Mouse (Mus musculus) forebrain, embryonic 15.5 days (tissue): Measurements from ENCODE around the gene Ppcdc. TPM values are rescaled to one million over a fixed set of nuclear protein-coding genes. Genes with fewer than 3 reads are reported as not detected.
"Not testable (repeated sequence)": the region's sequence is repeated elsewhere in the genome, so short reads cannot be mapped to it uniquely, and the experiment has no call there.

ENCODE experiments used
- ATAC-seq: fragments of 200-750 bp; cut with Nextera tagmentation; replicated peaks from 2 replicates; pipeline ENCODE4 v1.8.0; 2017; ENCODE audit warnings: mild to moderate bottlenecking, moderate TSS enrichment, moderate library complexity
- H3K27ac ChIP-seq: fragments of 300-500 bp; sonication (generic); replicated peaks from 2 replicates; pipeline ENCODE4 v1.5.1; 2015; ENCODE audit warnings: mild to moderate bottlenecking, inconsistent platforms
- H3K27me3 ChIP-seq: fragments of 300-500 bp; sonication (generic); 2 replicates; pipeline ENCODE4 v1.6.1; 2015; ENCODE audit warnings: inconsistent platforms
- H3K36me3 ChIP-seq: fragments of 300-500 bp; sonication (generic); 2 replicates; pipeline ENCODE4 v1.6.1; 2015; ENCODE audit warnings: mild to moderate bottlenecking, inconsistent platforms
- H3K4me1 ChIP-seq: fragments of 300-500 bp; sonication (generic); 2 replicates; pipeline ENCODE4 v1.6.1; 2015; ENCODE audit warnings: inconsistent platforms
- H3K4me2 ChIP-seq: fragments of 300-500 bp; sonication (generic); replicated peaks from 2 replicates; pipeline ENCODE4 v1.6.1; 2015; ENCODE audit warnings: mild to moderate bottlenecking, inconsistent platforms
- H3K4me3 ChIP-seq: fragments of 300-500 bp; sonication (generic); 2 replicates; pipeline ENCODE4 v1.5.1; 2015; ENCODE audit warnings: mild to moderate bottlenecking, inconsistent platforms
- H3K9ac ChIP-seq: fragments of 300-500 bp; sonication (generic); replicated peaks from 2 replicates; pipeline ENCODE4 v1.6.1; 2015; ENCODE audit warnings: mild to moderate bottlenecking, inconsistent platforms
- H3K9me3 ChIP-seq: fragments of 300-500 bp; sonication (generic); 2 replicates; pipeline ENCODE4 v1.6.1; 2016; ENCODE audit warnings: inconsistent platforms
- WGBS: fragments of 180-500 bp; shearing (Covaris S2); methylation state at CpG from one replicate; pipeline ENCODE4 v1.1.7; 2015; ENCODE audit warnings: mixed read lengths; 5-methylcytosine and 5-hydroxymethylcytosine counted together
- polyA plus RNA-seq: library from polyadenylated mRNA; unstranded; fragments of >200 nt; fragmentation: Nextera tagmentation; extraction: Ambion mirVana; gene quantifications from 2 replicates; pipeline ENCODE4 v1.2.1, GENCODE M21; 2015

The Ppcdc gene
- polyA plus RNA-seq, 1 experiment from 2014 or later = 29.5 TPM

DNA sequence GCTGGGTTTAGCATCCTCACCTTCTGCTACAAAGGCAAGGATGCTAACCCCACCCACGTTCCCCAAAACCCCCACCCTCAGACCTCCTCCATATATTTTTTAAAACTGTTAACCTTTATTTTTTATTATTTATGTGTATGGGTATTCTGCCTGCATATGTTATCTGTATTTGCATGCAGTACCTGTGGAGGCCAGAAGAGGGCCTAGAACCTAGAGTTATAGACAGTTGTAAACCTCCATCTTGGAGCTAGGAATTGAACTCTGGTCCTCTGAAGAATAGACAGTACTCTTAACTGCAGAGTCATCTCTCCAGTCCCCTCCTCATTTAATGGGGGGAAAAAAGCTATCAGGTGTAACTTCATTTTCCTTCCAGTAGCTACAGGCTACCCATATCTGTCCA, 9.8 kb upstream of the Ppcdc start:
- H3K4me2 ChIP-seq = no peak overlapping the region
- H3K9me3 ChIP-seq = no peaks in the 10 kb centered on the region
- WGBS = 90% methylated on average over 1 of the region's 1 CpGs
- H3K4me3 ChIP-seq = no peak overlapping the region
- no peaks in the 10 kb centered on the region for H3K27me3 ChIP-seq
- H3K4me1 ChIP-seq = no peaks in the 10 kb centered on the region
- no peak overlapping the region for H3K27ac ChIP-seq
- peaks cover 51% of the 10 kb centered on the region for H3K36me3 ChIP-seq
- ATAC-seq = no peak
- H3K9ac ChIP-seq = no peak overlapping the region

DNA sequence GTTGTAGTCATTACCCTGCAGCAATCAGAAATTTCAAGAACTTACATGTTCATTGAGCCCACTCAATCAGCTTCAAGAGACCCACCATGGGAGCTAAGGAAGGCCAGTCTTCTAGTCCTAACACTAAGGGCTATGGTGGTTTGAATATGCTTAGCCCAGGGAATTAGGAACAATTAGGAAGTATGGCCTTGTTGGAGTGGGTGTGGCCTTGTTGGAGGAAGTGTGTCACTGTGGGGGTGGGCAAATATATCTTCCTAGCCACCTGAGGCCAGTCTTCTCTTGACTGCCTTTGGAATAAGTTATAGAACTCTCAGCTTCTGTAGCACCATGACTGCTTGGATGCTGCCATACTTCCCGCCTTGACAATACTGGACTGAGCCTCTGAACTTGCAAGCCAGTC, 696 bp upstream of the Ppcdc start:
- Histone ChIP-seq H3K4me1 (peaks cover 8% of the 10 kb centered on the region), H3K4me3 (no peak overlapping the region), H3K9me3 (no peaks in the 10 kb centered on the region), H3K9ac (no peak overlapping the region), H3K4me2 (no peak overlapping the region), H3K27me3 (no peaks in the 10 kb centered on the region), H3K27ac (no peak overlapping the region), H3K36me3 (peaks cover 43% of the 10 kb centered on the region)
- 95% methylated on average over 1 of the region's 1 CpGs for WGBS
- ATAC-seq = 0 out of 2 replicates have a peak, but pooled peaks have one; percentile 3

DNA sequence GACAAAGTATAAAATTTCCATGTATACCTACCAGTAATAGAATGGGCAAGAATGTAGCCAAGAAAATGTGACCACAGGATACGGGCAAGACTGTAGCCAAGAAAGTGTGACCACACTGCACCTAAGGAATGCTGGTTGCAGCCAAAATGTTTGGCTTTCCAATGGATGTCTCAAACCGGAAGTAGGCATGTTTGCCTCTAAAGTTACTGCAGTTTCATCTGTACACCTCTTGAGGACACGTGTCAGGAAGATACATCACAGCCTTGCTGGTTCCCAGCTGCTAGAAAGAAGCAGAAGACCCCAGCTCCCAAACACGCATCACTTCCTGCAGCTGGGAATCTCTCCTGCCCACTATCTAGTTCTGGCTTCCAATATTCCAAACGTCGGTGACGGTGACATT, 841 bp downstream of the Ppcdc start:
- no peak for ATAC-seq

DNA sequence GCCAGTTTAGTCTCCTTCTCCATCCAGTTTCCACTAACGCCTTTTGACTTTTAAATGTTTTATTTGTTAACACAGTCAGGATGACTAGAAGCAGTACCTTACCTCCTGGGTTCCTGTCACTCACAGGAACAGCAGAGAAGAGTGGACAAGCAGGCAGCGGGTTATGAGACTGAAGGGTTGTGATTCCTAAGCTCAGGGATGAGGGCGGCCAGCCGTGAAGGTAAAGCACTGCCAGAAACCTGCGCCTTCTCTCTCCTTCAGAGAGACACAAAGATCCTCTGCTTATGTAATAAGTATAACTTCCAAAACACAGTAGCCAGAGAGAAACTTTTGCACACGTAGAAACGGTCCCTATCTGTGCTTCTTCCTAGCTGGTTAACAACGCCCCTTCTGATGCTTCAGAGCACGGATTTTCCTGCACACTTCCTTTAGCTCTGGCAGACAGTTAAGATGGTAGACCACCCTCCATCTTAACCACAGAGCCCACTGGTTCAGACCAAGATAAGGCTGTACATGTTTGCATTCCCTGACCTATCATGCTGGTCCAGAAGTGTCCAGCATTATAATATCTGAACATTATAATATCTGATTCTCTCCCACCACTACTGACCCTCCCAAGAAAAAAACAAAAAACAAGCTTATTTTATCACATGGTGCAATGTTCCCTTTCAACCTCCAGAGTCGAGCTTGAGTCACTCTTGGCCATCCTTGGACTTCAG, 1.9 kb downstream of the Ppcdc start:
- Histone ChIP-seq H3K4me1 (peaks cover 14% of the 10 kb centered on the region), H3K4me2 (no peak overlapping the region), H3K9ac (no peak overlapping the region), H3K27ac (no peak overlapping the region), H3K36me3 (peaks cover 18% of the 10 kb centered on the region), H3K4me3 (no peak overlapping the region), H3K27me3 (no peaks in the 10 kb centered on the region), H3K9me3 (no peaks in the 10 kb centered on the region)
- ATAC-seq = no peak
- 83% methylated on average over 10 of the region's 10 CpGs for WGBS

More for the DNA sequence above, 841 bp downstream of the Ppcdc start:
- Histone ChIP-seq H3K27ac (no peak overlapping the region), H3K36me3 (peaks cover 28% of the 10 kb centered on the region), H3K9me3 (no peaks in the 10 kb centered on the region), H3K4me2 (peak overlapping the region; percentile 64), H3K27me3 (no peaks in the 10 kb centered on the region), H3K9ac (peak overlapping the region; percentile 62), H3K4me3 (peak overlapping the region; percentile 57), H3K4me1 (peaks cover 8% of the 10 kb centered on the region)
- WGBS = 48% methylated on average over 7 of the region's 7 CpGs

GRCm38 (mm10) chr9:57436166-57436565, 3.8 kb downstream of the Ppcdc start:
- peaks cover 20% of the 10 kb centered on the region for H3K4me1 ChIP-seq
- no peaks in the 10 kb centered on the region; the same call in 1 of the 2 replicates for H3K36me3 ChIP-seq
- 83% methylated on average over 5 of the region's 5 CpGs for WGBS
- H3K9me3 ChIP-seq = no peaks in the 10 kb centered on the region
- no peak for ATAC-seq
- no peaks in the 10 kb centered on the region for H3K27me3 ChIP-seq
- no peak overlapping the region for H3K9ac ChIP-seq
- no peak overlapping the region for H3K4me3 ChIP-seq
- no peak overlapping the region for H3K4me2 ChIP-seq
- no peak overlapping the region for H3K27ac ChIP-seq

GRCm38 (mm10) chr9:57434405-57435165, 5.3 kb downstream of the Ppcdc start:
- no peak overlapping the region for H3K27ac ChIP-seq
- no peak for ATAC-seq
- H3K9ac ChIP-seq = no peak overlapping the region
- H3K4me1 ChIP-seq = peaks cover 25% of the 10 kb centered on the region
- H3K36me3 ChIP-seq = no peaks in the 10 kb centered on the region
- H3K9me3 ChIP-seq = no peaks in the 10 kb centered on the region
- no peak overlapping the region for H3K4me3 ChIP-seq
- H3K4me2 ChIP-seq = no peak overlapping the region
- no peaks in the 10 kb centered on the region for H3K27me3 ChIP-seq
- 90% methylated on average over 11 of the region's 11 CpGs for WGBS

DNA sequence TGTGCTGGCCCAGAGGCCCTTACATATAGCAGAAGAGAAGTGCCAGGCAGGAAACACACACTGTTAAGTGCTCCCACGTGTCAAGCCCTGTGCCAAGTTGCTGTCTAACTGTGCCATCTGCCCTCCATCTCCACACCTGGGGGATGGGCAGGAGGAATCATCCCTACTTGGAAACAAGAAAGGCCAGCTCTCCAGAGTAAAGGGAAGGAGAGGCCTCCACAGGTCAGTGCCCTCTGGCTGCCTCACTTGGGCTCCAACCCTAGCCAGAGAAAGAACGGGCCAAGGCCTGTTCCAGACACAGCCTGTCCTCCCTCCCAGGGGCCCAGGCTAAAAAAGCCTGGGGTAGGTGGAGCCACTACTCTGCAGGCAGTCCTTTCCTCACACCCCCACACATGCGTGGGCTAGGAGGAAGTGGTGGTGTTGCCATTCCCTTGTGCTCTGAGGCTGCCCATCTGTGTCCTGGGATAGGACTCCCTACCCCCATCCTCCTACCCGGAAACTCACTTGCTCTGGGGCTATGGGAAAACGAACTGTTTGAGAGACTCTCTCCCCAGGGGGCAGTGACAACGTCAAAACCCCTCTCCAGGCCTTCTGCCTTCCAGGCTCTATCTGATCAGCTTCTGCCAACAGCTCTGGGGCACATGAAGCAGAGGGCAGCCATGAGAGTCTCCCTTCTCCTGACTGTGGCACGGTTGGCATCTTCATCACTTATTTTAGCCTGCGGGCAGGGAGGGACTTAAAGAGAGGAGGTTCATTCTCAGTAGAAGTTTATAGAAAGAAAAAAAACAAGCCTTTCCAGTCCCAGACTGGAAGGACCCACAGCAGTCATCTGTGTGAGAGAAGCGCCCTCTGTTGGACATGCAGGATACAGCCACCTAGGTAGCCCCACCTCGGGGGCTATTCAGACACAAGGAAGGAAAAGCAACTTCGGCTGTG, 6.6 kb downstream of the Ppcdc start:
- no peak overlapping the region for H3K4me3 ChIP-seq
- H3K9me3 ChIP-seq = no peaks in the 10 kb centered on the region
- H3K9ac ChIP-seq = no peak overlapping the region
- 22% methylated on average over 11 of the region's 11 CpGs for WGBS
- H3K27ac ChIP-seq = 0 out of 2 replicates have a peak overlapping the region, but pooled peaks have one; percentile 24
- H3K36me3 ChIP-seq = no peaks in the 10 kb centered on the region
- peaks cover 17% of the 10 kb centered on the region for H3K4me1 ChIP-seq
- peak; percentile 62 for ATAC-seq
- no peaks in the 10 kb centered on the region for H3K27me3 ChIP-seq
- no peak overlapping the region for H3K4me2 ChIP-seq

DNA sequence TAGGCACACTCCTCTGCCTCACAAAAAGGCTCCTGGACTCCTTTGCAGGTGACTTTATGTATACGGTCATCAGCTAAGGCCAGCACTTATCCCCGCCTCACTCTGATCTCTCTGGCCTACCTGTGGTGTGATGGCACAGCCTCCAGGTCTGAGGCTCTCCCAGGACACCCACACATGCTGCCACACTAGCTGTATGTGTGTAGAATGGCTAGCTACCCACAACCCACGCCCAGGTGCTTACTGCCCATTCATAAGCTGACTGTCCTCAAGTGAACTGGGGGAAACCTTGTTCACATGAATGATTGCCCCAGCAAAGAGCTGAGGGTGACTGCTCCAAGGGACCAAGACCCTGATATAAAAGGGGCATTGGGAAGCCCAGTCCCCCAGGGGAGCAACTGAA, 7.4 kb downstream of the Ppcdc start:
- Histone ChIP-seq H3K4me1 (peaks cover 17% of the 10 kb centered on the region), H3K9ac (no peak overlapping the region), H3K36me3 (no peaks in the 10 kb centered on the region), H3K27ac (no peak overlapping the region), H3K4me2 (no peak overlapping the region), H3K4me3 (no peak overlapping the region), H3K27me3 (no peaks in the 10 kb centered on the region), H3K9me3 (no peaks in the 10 kb centered on the region)
- no peak for ATAC-seq
- 90% methylated on average over 3 of the region's 3 CpGs for WGBS

GRCm38 (mm10) chr9:57431202-57431601, 8.7 kb downstream of the Ppcdc start:
- ATAC-seq = no peak
- Histone ChIP-seq H3K9me3 (no peaks in the 10 kb centered on the region), H3K36me3 (no peaks in the 10 kb centered on the region), H3K9ac (peak overlapping the region; percentile 9; the same call in 1 of the 2 replicates), H3K4me2 (no peak overlapping the region), H3K27ac (no peak overlapping the region), H3K4me3 (no peak overlapping the region), H3K4me1 (peaks cover 17% of the 10 kb centered on the region), H3K27me3 (no peaks in the 10 kb centered on the region)
- WGBS = 24% methylated on average over 9 of the region's 9 CpGs

DNA sequence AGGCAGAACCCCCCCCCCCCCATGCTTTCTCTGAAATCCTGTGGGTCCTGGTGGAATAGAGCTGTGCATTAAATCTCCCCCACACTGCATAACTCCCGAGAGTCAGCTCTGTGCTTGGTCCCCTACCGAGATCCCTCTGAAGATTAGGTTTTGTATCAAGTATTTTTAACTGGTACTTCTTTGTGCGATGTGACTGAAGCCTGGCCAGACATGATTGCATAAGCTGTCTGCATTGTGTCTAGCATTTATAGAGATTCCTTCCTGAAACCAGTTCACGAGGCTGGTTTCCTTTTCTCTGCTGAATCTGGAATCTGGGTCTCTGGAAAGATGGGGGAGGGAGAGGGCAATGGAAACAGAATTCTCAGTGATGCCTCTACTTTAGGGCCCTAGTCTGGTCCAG, 11.5 kb downstream of the Ppcdc start:
- Histone ChIP-seq H3K4me3 (no peak overlapping the region), H3K4me2 (no peak overlapping the region), H3K36me3 (no peaks in the 10 kb centered on the region), H3K9ac (no peak overlapping the region), H3K9me3 (no peaks in the 10 kb centered on the region), H3K4me1 (peaks cover 14% of the 10 kb centered on the region), H3K27ac (no peak overlapping the region), H3K27me3 (no peaks in the 10 kb centered on the region)
- 46% methylated on average over 4 of the region's 4 CpGs for WGBS
- no peak for ATAC-seq

DNA sequence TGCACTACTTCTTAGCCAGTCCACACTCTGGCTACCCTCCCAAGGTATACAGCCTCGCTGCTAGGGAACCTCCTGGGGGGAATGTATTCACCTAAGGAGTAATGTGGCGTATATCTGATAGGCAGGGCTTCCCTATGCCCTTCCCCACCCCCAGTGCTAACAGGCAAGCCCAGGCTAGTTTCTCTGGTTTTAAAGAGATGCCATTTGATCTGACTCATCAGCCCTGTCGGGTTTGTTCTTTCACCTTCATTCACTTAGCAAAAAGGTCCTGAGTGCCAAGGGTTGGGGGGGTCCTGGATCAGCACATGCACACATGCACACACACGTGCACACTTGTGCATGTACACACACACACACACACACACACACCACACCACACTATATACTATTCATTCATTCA, 12.0 kb downstream of the Ppcdc start:
- Histone ChIP-seq H3K36me3 (no peaks in the 10 kb centered on the region), H3K4me3 (no peak overlapping the region), H3K9ac (no peak overlapping the region), H3K4me1 (peaks cover 10% of the 10 kb centered on the region), H3K9me3 (no peaks in the 10 kb centered on the region), H3K27me3 (no peaks in the 10 kb centered on the region), H3K4me2 (no peak overlapping the region), H3K27ac (no peak overlapping the region)
- 68% methylated on average over 4 of the region's 4 CpGs for WGBS
- ATAC-seq = no peak

DNA sequence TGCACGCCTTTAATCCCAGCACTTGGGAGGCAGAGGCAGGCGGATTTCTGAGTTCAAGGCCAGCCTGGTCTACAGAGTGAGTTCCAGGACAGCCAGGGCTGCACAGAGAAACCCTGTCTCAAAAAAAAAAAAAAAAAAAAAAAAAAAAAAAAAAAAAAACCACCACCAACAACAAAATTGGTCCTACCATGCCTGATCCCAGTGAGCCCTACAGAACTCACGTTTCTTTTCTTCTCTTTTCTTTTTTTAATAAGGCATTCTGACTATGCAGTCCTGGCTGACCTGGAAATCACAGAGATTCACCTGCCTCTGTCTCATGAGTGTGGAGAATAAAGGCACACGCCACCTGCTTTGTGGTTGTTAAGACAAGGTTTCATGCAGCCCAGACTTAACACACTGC, 12.8 kb downstream of the Ppcdc start:
- WGBS = 96% methylated on average over 4 of the region's 4 CpGs
- H3K4me3 ChIP-seq, ATAC-seq: not testable (repeated sequence)

More for the DNA sequence above, 12.8 kb downstream of the Ppcdc start:
- not testable (repeated sequence) for H3K4me2 ChIP-seq, H3K27ac ChIP-seq, H3K9me3 ChIP-seq, H3K9ac ChIP-seq, H3K4me1 ChIP-seq, H3K27me3 ChIP-seq, H3K36me3 ChIP-seq
